Mouse (Mus musculus) hindbrain, postnatal 0 days (tissue): Measurements from ENCODE around the gene Snf8. TPM values are rescaled to one million over a fixed set of nuclear protein-coding genes. Genes with fewer than 3 reads are reported as not detected.

Experiments used
- ATAC-seq: fragments of 200-750 bp; cut with Nextera tagmentation; 2 replicates; pipeline ENCODE4 v1.8.0; 2017; ENCODE audit warnings: mild to moderate bottlenecking, moderate TSS enrichment, moderate library complexity
- DNase-seq: peaks from one replicate; pipeline ENCODE4 v3.0.0-alpha.2; 2015; ENCODE audit warnings: low spot score
- H3K27ac ChIP-seq: fragments of 300-500 bp; sonication (generic); 2 replicates; pipeline ENCODE4 v1.5.1; 2014; ENCODE audit warnings: mild to moderate bottlenecking
- H3K27me3 ChIP-seq: fragments of 300-500 bp; sonication (generic); 2 replicates; pipeline ENCODE4 v1.6.1; 2014; ENCODE audit warnings: low read length, mixed read lengths; ENCODE audit not compliant: insufficient read depth
- H3K36me3 ChIP-seq: fragments of 300-500 bp; sonication (generic); 2 replicates; pipeline ENCODE4 v1.6.1; 2014; ENCODE audit warnings: low read length, mixed read lengths; ENCODE audit not compliant: insufficient read depth
- H3K4me1 ChIP-seq: fragments of 300-500 bp; sonication (generic); 2 replicates; pipeline ENCODE4 v1.6.1; 2014; ENCODE audit warnings: antibody characterized with exemption, low read length, mixed read lengths; ENCODE audit not compliant: insufficient read depth
- H3K4me2 ChIP-seq: fragments of 300-500 bp; sonication (generic); 2 replicates; pipeline ENCODE4 v1.6.1; 2014; ENCODE audit warnings: low read depth, mild to moderate bottlenecking, low read length, moderate library complexity, mixed read lengths
- H3K4me3 ChIP-seq: fragments of 300-500 bp; sonication (generic); 2 replicates; pipeline ENCODE4 v1.5.1; 2014; ENCODE audit warnings: low read length
- H3K9ac ChIP-seq: fragments of 300-500 bp; sonication (generic); replicated peaks from 2 replicates; pipeline ENCODE4 v1.6.1; 2014; ENCODE audit warnings: mild to moderate bottlenecking, low read length, moderate library complexity, mixed read lengths
- H3K9me3 ChIP-seq: fragments of 300-500 bp; sonication (generic); 2 replicates; pipeline ENCODE4 v1.6.1; 2016; ENCODE audit warnings: low read length, mixed read lengths
- CTCF ChIP-seq: IDR thresholded peaks from 2 replicates; pipeline ENCODE4 v1.5.1; 2016; ENCODE audit warnings: antibody characterized with exemption, control low read depth, low read depth
- WGBS: fragments of 180-500 bp; shearing (Covaris S2); extraction: QIAGEN DNeasy Blood & Tissue Kit; methylation state at CpG from one replicate; pipeline ENCODE4 v1.1.7; 2014; 5-methylcytosine and 5-hydroxymethylcytosine counted together
- polyA plus RNA-seq: library from polyadenylated mRNA; unstranded; fragments of >200 nt; fragmentation: Nextera tagmentation; extraction: Ambion mirVana; gene quantifications from 2 replicates; pipeline ENCODE4 v1.2.1, GENCODE M21; 2015
- total RNA-seq: library from RNA; depleted of rRNA; stranded (reverse); fragments of >200 nt; gene quantifications from 2 replicates; pipeline ENCODE4 v1.2.3, GENCODE M21; 2014

Snf8 gene
- total and polyA plus RNA-seq, 2 experiments from 2014 or later, result 21.4 to 114 TPM

- H3K4me3 ChIP-seq, result no peak overlapping the region
- no peak for DNase-seq
- H3K9ac ChIP-seq, result no peak overlapping the region
- no peaks in the 10 kb centered on the region for H3K4me1 ChIP-seq
- ATAC-seq, result no peak
- WGBS, result 85% methylated on average over 4 of the region's 4 CpGs
- H3K36me3 ChIP-seq, result peaks cover 54% of the 10 kb centered on the region
- TF ChIP-seq CTCF, result no peak
- no peaks in the 10 kb centered on the region for H3K9me3 ChIP-seq
- H3K4me2 ChIP-seq, result no peak overlapping the region
- H3K27me3 ChIP-seq, result no peaks in the 10 kb centered on the region
- no peak overlapping the region for H3K27ac ChIP-seq
Measured at GRCm38 (mm10) chr11:96047469-96048373, 13.0 kb downstream of the Snf8 start.

- Histone ChIP-seq H3K27ac (no peak overlapping the region), H3K36me3 (peaks cover 59% of the 10 kb centered on the region), H3K4me3 (no peak overlapping the region), H3K4me1 (no peaks in the 10 kb centered on the region), H3K4me2 (no peak overlapping the region), H3K9ac (no peak overlapping the region), H3K27me3 (no peaks in the 10 kb centered on the region), H3K9me3 (no peaks in the 10 kb centered on the region)
- DNase-seq (no peak), ATAC-seq (no peak)
- no peak for TF ChIP-seq CTCF
- WGBS, result 79% methylated on average over 4 of the region's 4 CpGs
Measured at GRCm38 (mm10) chr11:96049939-96050338, 15.3 kb downstream of the Snf8 start.

- no peak for TF ChIP-seq CTCF
- Histone ChIP-seq H3K9me3 (no peaks in the 10 kb centered on the region), H3K27me3 (no peaks in the 10 kb centered on the region), H3K27ac (no peak overlapping the region), H3K9ac (no peak overlapping the region), H3K4me1 (no peaks in the 10 kb centered on the region), H3K36me3 (peaks cover 53% of the 10 kb centered on the region), H3K4me3 (no peak overlapping the region), H3K4me2 (no peak overlapping the region)
- ATAC-seq (no peak), DNase-seq (no peak)
- WGBS, result 92% methylated on average over 3 of the region's 3 CpGs
Measured at GRCm38 (mm10) chr11:96050854-96051253, 16.2 kb downstream of the Snf8 start.

- DNase-seq (no peak), ATAC-seq (no peak)
- Histone ChIP-seq H3K4me3 (no peak overlapping the region), H3K4me2 (no peak overlapping the region), H3K9ac (no peak overlapping the region), H3K36me3 (peaks cover 37% of the 10 kb centered on the region), H3K27ac (no peak overlapping the region), H3K4me1 (peaks cover 1% of the 10 kb centered on the region), H3K27me3 (no peaks in the 10 kb centered on the region), H3K9me3 (no peaks in the 10 kb centered on the region)
- no peak for TF ChIP-seq CTCF
- 90% methylated on average over 4 of the region's 4 CpGs for WGBS
Measured at GRCm38 (mm10) chr11:96058309-96058708, 23.6 kb downstream of the Snf8 start.

GRCm38 (mm10) chr11:96064521-96065214 lies 30.0 kb downstream of the Snf8 start:
- Histone ChIP-seq H3K27ac (peak overlapping the region; percentile 86), H3K4me2 (peak overlapping the region; percentile 93), H3K4me1 (peaks cover 10% of the 10 kb centered on the region), H3K4me3 (peak overlapping the region; percentile 95), H3K36me3 (peaks cover 10% of the 10 kb centered on the region), H3K27me3 (no peaks in the 10 kb centered on the region), H3K9ac (peak overlapping the region; percentile 87), H3K9me3 (no peaks in the 10 kb centered on the region)
- under 1% methylated on average over 53 of the region's 64 CpGs for WGBS
- DNase-seq, result no peak
- ATAC-seq, result peak; percentile 63
- no peak for TF ChIP-seq CTCF

- Histone ChIP-seq H3K4me2 (peak within 1 kb of the TSS; percentile 93), H3K27me3 (no peaks in the 10 kb centered on the region), H3K4me1 (peaks cover 10% of the 10 kb centered on the region), H3K9ac (peak within 1 kb of the TSS; percentile 87), H3K27ac (peak within 1 kb of the TSS; percentile 86), H3K4me3 (peak within 1 kb of the TSS; percentile 95), H3K36me3 (peaks cover 8% of the 10 kb centered on the region), H3K9me3 (no peaks in the 10 kb centered on the region)
- no peak for TF ChIP-seq CTCF
- peak; percentile 98 for DNase-seq
- ATAC-seq, result peak; percentile 99
- WGBS, result 4% methylated on average over 35 of the region's 50 CpGs
Measured at GRCm38 (mm10) chr11:96065215-96065911, 30.7 kb downstream of the Snf8 start, which contains the start of gene Ube2z. TSS of gene Ube2z (minus strand) at chr11:96065388.
